Mouse (Mus musculus) adrenal gland, postnatal 10 days (tissue): ENCODE data around the gene Ldlrad3. TPM values are rescaled to one million over a fixed set of nuclear protein-coding genes. Genes with fewer than 3 reads are reported as not detected.

ENCODE experiments used
- DNase-seq: peaks from one replicate; pipeline ENCODE4 v3.0.0; 2021; ENCODE audit warnings: mixed read lengths
- total RNA-seq, 2 experiments: library from RNA; stranded (reverse); gene quantifications; 2 replicates each; pipeline ENCODE4 v1.2.3; 2021

The Ldlrad3 gene
- total RNA-seq, 2 experiments from 2014 or later = 11.6 to 13.8 TPM

DNA sequence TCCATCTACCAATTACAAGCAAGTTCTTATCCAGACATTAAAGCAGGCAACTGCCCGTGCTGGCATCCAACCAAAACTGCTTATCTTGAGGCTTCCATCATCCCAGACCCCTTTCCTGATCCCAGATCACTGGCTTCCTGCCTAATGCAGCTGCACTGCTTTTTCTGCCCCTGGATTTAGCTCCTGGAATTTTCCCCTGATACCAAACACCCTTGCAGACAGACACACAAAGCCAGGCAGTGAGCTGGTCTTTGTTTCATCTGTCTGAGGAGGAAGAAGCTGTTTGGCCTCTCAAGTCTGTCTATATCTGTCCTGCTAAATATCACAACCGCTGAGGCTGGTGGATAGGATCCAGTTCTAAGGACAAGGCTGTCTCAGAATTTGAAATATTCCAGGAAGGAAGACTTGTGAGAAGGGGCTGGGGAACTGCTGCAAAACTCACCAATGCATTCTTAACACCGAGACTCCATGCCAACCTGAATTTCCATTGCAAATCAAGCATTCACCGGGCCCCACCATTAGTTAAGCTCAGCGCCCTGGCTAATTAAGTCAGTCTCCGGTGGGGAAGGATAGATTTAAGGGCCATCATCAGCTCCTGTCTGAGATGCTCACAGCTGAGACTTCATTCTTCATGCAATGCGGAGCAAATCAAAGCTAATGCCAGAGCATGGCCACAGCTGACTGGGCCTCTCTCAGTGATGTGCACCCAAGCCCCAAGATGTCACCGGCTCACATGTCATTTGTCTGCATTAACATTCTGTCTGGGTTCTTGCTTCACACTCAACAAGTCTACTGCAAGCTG lies 183.0 kb downstream of the Ldlrad3 start:
- DNase-seq = peak; percentile 45

- no peak for DNase-seq
Measured at GRCm38 (mm10) chr2:102002408-102002973, 183.7 kb downstream of the Ldlrad3 start.

DNA sequence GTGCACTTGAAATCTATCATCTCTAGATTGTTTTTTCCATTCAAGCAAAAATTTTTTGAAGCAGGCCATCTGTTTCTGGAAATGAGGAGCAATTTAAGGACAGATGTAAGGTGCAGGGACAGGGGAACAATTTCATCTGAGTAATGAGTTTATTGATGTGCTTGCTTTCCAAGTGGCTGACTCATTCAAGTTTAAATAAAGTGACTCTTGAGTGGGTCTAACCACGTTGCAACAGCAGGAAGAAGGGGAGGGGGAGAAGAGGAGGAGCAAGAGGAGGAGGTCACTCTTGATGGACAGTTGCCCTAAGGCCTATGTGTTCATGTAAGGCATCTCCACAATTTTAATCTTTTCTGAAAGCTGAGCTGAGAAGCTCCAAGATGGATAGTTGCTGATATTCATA lies 184.5 kb downstream of the Ldlrad3 start:
- no peak for DNase-seq

GRCm38 (mm10) chr2:101998911-101999572 lies 187.1 kb downstream of the Ldlrad3 start:
- peak; percentile 30 for DNase-seq

- DNase-seq = no peak
Measured at GRCm38 (mm10) chr2:101997013-101997412, 189.2 kb downstream of the Ldlrad3 start.

DNA sequence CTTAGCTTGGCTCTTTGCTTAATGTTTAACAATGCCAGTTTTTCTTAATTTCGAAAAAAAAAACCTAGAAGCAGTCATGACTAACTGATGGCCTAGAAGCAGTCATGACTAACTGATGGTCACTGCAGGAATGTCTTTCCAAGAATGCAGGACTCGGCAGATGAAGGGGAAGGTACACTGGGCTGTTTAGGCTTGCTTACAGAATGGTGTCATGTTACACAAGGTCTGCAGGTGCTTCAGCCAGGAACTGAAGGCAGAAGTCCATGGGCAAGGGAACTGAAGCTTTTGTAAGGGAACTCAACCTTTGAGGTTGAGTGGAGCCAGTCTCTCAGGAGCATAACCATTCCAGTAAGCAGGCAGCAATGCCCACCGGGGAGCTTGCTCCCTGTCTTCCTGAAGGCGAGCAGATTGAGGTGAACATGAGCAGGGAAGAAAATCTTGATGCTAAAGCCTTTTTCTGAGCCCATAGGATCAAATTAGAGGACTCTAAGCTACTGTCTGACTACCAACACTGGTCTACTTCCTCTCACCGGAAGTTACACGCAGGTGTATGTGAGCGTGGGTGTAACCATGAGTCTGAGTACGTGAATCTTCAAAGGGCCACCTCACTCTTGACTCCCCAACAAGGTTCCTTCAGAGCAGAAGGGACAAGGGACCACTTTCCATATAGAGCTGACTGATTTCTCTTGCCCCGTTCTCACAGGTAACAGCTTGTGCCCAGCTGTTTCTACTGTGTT lies 193.4 kb downstream of the Ldlrad3 start:
- DNase-seq = no peak

- no peak for DNase-seq
Measured at GRCm38 (mm10) chr2:101991726-101992125, 194.5 kb downstream of the Ldlrad3 start.

DNA sequence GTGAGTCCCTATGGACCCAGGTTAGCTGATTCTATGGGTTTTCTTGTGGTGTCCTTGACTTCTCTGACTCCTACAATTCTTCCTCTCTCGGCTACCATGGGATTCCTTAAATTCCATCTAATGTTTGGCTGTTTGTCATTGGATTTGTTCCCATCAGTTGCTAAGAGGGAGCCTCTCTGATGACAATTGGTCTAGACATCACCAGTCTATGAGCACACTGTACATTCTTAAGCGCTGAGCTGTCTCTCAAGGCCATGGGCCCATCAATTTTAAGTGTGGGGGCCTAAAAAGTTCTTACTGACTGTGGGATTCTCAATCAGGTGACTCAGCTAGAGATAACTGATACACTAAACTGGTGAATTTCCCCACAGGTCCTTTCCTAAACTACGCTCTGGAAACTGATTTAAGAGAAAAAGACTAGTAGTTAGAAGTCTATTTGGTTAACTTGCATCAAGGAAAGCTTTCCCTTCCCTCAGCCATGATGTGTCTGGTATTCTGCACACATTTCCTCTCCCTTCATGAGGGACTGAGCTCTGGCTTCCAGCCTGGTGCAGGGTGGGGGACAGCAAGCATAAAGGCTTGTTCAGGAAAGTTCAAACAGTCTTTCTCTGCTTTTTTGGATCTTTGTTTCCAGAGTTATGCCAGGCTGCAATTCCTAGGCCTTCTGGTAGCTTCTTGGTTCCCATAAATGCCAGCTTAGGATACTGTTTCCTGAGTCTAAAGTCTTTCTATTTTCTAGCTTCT lies 199.7 kb downstream of the Ldlrad3 start:
- peak; percentile 17 for DNase-seq

DNA sequence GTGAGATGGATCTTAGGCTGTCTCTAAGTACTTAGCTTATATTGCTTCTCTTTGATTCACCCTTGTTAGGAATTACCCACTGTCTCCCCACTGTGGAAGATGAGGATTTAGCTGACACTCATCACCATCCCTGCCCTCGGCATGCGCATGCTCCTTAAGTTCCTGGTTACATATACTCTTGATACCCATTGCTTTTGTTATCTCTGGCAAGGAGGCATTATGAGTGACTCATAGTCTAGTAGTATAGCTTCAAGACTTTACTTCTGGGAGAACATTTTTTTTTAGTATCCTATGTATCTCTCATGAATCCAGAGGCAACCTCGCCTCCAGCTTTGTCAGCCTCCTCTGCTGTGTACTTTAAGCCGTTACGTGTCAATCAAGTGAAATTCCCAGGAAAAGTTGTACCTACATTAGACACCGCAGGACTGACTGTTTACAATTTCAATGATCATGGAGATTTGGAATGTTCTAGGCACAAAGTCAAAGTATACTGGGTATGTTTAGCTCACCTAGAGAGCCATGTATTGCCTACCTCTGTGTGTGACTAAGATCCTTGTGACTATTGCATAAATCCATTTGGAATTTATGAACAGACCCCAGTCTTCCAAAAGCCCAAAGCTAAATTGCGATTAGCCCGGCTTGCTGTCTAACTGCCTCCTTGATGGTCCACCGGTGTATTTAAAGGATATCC lies 202.2 kb downstream of the Ldlrad3 start:
- no peak for DNase-seq

- DNase-seq = peak; percentile 28
Measured at GRCm38 (mm10) chr2:101983082-101983852, 202.9 kb downstream of the Ldlrad3 start.

DNA sequence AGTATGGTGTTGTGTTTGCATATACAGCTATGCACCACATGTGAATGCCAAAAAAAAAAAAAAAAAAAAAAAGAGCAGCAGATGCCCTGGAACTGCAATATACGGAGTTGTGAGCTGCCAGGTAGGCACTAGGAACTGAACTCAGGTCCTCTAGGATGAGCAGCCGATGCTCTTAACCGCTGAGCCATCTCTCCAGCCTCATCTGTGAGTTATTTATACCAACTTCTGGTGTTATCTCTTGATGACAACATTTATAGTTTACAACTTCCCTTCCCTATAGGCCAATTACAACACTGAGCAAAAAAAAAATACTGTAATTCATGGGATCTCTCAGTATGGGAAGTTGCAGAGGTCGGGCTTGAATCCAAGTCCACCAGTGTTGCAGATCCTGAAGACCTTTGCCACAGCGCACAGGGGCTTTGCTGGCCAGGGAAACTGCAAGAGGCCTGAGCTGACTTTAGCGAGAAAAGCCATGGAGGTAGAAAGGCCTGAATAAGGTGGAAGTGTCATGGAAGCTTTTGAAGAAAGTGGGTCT lies 204.2 kb downstream of the Ldlrad3 start:
- DNase-seq = peak; percentile 18

DNA sequence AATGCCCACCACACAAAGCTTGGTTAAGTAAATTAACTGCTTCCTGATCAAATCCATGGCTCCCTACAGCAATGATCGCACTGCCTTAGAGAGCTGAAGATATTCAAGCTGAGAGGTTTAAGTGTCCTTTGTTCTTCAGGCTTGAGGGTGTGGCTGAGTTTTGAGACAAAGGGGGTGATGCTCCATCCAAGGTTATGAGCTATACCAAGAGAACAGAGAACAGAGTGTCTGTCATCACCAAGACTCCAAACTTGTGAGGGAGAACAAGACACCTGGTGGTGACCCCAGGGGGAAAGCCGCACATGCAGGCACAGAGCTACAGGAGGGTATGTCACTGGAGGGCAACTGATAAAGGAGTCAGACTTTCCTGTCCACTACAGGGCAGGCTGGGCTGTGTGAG lies 205.0 kb downstream of the Ldlrad3 start:
- DNase-seq = no peak

GRCm38 (mm10) chr2:101980456-101980947 lies 205.7 kb downstream of the Ldlrad3 start:
- no peak for DNase-seq

GRCm38 (mm10) chr2:101978534-101979525 lies 207.4 kb downstream of the Ldlrad3 start:
- peak; percentile 58 for DNase-seq

DNA sequence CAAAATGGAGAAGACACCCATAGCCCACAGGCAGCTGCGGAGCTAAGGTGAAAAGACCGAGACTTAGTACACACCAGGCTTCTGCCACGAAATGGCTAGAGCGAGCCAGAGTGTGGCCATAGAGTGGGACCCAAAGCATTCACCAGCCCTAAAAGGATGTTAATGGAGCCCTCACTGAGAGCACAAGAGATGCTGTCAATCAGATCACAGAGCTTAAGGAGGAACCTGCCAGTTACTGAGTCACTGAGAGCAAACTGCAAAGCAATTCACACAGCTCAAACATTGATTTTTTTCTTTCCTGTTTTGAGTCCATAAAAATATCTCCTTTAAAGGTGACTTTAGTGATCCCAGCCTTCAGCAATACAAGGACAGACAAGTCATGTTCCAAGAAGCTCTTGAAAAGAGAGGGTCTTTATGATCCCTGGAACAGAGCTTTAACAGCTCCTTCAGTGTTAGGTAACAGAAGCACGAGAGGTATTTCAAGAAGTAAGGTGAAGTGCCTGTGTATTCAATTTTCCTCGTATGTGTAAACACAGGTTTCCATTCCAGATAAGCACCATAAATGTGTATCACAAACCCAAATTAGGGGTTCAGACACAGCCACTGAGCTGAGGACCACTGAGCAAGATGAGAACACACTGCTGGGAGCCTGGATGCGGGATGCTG lies 209.7 kb downstream of the Ldlrad3 start:
- DNase-seq = no peak

- DNase-seq = no peak
Measured at GRCm38 (mm10) chr2:101973810-101974209, 212.4 kb downstream of the Ldlrad3 start.

DNA sequence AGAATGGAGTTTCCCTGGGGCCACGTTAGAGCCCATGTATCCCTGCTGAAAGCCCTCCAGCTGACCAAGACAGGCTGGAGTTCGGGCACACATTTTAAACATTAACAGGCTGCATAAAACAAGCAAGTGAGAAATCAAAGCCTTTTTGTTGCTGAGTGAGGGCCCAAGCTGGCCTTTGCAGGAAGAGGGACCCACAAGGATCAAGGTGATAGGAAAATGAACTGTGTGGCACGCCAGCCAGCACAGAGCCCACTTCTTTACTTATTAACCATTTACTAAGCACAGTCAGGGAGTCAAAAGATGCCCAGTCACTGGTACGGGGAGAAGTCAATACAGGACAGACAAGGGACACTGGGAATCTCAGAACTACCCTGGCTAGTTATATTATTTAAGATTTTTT lies 218.6 kb downstream of the Ldlrad3 start:
- DNase-seq = no peak

GRCm38 (mm10) chr2:101967152-101967551 lies 219.0 kb downstream of the Ldlrad3 start:
- no peak for DNase-seq
